Mouse (Mus musculus) intestine, embryonic 14.5 days (tissue): ENCODE measurements around the gene Coil. TPM values are rescaled to one million over a fixed set of nuclear protein-coding genes. Genes with fewer than 3 reads are reported as not detected.
"Not testable (repeated sequence)": the region's sequence is repeated elsewhere in the genome, so short reads cannot be mapped to it uniquely, and the experiment has no call there.

Experiments used
- ATAC-seq: fragments of 200-750 bp; cut with Nextera tagmentation; replicated peaks from 2 replicates; pipeline ENCODE4 v1.8.0; 2017; ENCODE audit warnings: low read depth, moderate number of reproducible peaks, moderate TSS enrichment, moderate library complexity; ENCODE audit not compliant: low FRiP score, low TSS enrichment
- DNase-seq: peaks from one replicate; pipeline ENCODE4 v3.0.0-alpha.2; 2018; ENCODE audit warnings: low spot score
- H3K27ac ChIP-seq: fragments of 300-500 bp; sonication (generic); 2 replicates; pipeline ENCODE4 v1.5.1; 2014; ENCODE audit warnings: low read depth, mild to moderate bottlenecking, control low read depth
- H3K27me3 ChIP-seq: fragments of 300-500 bp; sonication (generic); replicated peaks from 2 replicates; pipeline ENCODE4 v1.6.1; 2014; ENCODE audit warnings: low read length, control low read depth; ENCODE audit not compliant: control insufficient read depth, insufficient read depth
- H3K36me3 ChIP-seq: fragments of 300-500 bp; sonication (generic); 2 replicates; pipeline ENCODE4 v1.6.1; 2014; ENCODE audit warnings: low read length, control low read depth; ENCODE audit not compliant: control insufficient read depth, insufficient read depth
- H3K4me1 ChIP-seq: fragments of 300-500 bp; sonication (generic); replicated peaks from 2 replicates; pipeline ENCODE4 v1.6.1; 2014; ENCODE audit warnings: low read length, control low read depth, mixed read lengths; ENCODE audit not compliant: control insufficient read depth, insufficient read depth
- H3K4me2 ChIP-seq: fragments of 300-500 bp; sonication (generic); 2 replicates; pipeline ENCODE4 v1.6.1; 2014; ENCODE audit warnings: low read length
- H3K4me3 ChIP-seq: fragments of 300-500 bp; sonication (generic); 2 replicates; pipeline ENCODE4 v1.5.1; 2014; ENCODE audit warnings: low read depth, low read length, control low read depth, mixed read lengths
- H3K9ac ChIP-seq: fragments of 300-500 bp; sonication (generic); 2 replicates; pipeline ENCODE4 v1.6.1; 2014; ENCODE audit warnings: mild to moderate bottlenecking, low read length
- H3K9me3 ChIP-seq: fragments of 300-500 bp; sonication (generic); 2 replicates; pipeline ENCODE4 v1.6.1; 2016; ENCODE audit warnings: low read length, control low read depth; ENCODE audit not compliant: control insufficient read depth
- WGBS: fragments of 180-500 bp; shearing (Covaris S2); extraction: QIAGEN DNeasy Blood & Tissue Kit; methylation state at CpG from one replicate; pipeline ENCODE4 v1.1.7; 2014; 5-methylcytosine and 5-hydroxymethylcytosine counted together
- polyA plus RNA-seq: library from polyadenylated mRNA; unstranded; fragments of >200 nt; fragmentation: Nextera tagmentation; extraction: Ambion mirVana; gene quantifications from 2 replicates; pipeline ENCODE4 v1.2.1, GENCODE M21; 2014

The Coil gene
- polyA plus RNA-seq, 1 experiment from 2014 or later: 10.4 TPM

DNA sequence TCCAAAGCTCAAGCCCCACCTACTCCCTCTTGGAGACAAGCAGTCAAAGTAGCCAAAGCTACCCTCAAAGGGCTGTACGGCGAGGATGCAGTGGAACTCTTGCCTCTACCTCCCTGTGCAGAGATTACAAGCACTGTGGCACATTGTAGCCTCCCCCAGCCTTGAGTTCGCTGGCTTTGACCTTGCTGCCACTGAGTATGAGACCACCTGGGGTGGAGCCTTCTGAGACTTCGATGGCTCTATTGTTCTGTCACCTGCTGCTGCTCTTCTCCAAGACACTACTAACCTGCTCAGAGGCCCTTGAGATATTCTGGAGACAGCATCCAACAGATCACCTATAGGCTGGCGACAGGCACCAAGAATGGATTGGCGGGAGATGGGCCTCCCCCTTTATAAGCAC, 60.5 kb downstream of the Coil start:
- Histone ChIP-seq H3K27ac (no peak overlapping the region), H3K4me2 (no peak overlapping the region), H3K4me3 (no peak overlapping the region), H3K9ac (no peak overlapping the region), H3K9me3 (no peaks in the 10 kb centered on the region), H3K4me1 (no peaks in the 10 kb centered on the region), H3K27me3 (no peaks in the 10 kb centered on the region), H3K36me3 (no peaks in the 10 kb centered on the region)
- DNase-seq: no peak
- ATAC-seq: no peak
- WGBS: 81% methylated on average over 6 of the region's 6 CpGs

- WGBS: 72% methylated on average over 1 of the region's 1 CpGs
- no peak for ATAC-seq
- H3K4me2 ChIP-seq: no peak overlapping the region
These were observed 61.1 kb downstream of the Coil start for GRCm38 (mm10) chr11:89031189-89031588.

DNA sequence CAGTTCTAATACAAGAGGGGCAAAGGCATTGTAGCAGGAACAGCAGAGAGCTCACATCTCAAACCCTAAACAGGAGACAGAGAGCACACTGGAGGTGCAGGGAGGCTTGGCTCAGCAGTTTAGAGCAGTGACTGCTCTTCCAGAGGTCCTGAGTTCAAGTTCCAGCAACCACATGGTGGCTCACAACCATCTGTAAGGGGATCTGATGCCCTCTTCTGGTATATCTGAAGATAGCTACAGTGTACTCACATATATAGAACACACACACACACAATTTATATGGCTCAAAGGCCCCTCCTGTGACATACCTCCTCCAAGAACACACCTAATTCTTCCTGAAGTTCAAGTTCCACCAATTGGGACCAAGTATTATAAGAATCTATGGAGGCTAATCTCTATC, 64.5 kb downstream of the Coil start:
- no peak for ATAC-seq
- Histone ChIP-seq H3K4me3 (no peak overlapping the region), H3K9me3 (no peaks in the 10 kb centered on the region), H3K27me3 (no peaks in the 10 kb centered on the region), H3K9ac (no peak overlapping the region), H3K4me1 (no peaks in the 10 kb centered on the region), H3K4me2 (no peak overlapping the region), H3K36me3 (peaks cover 11% of the 10 kb centered on the region), H3K27ac (no peak overlapping the region)
- DNase-seq: no peak

More at GRCm38 (mm10) chr11:89031189-89031588, 61.1 kb downstream of the Coil start:
- Histone ChIP-seq H3K36me3 (no peaks in the 10 kb centered on the region), H3K9me3 (no peaks in the 10 kb centered on the region), H3K4me1 (no peaks in the 10 kb centered on the region), H3K27me3 (no peaks in the 10 kb centered on the region), H3K4me3 (no peak overlapping the region), H3K27ac (no peak overlapping the region), H3K9ac (no peak overlapping the region)
- DNase-seq: no peak

DNA sequence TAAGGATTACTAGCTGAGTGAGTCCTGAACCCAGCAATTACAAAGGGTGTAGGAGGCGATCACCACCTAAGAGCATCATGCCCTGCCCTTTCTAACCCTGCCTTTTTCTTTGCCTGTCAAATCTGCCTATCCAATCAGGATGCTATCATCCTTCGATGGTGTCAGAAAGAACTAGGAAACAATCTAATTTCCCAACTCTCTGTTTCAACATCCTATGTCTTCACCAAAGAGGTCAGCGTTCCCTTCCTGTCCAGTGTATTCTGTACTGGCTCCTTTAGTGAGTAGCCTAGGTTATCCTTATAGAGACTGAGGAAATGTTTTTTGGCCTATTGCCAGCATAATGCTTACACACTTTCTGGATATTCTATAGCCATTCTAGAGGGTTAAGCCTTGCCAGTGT, 65.5 kb downstream of the Coil start:
- H3K4me2 ChIP-seq: no peak overlapping the region
- WGBS: 83% methylated on average over 3 of the region's 3 CpGs

GRCm38 (mm10) chr11:89038496-89038895, 68.4 kb downstream of the Coil start:
- H3K4me3 ChIP-seq: no peak overlapping the region
- WGBS: 89% methylated on average over 6 of the region's 6 CpGs
- no peaks in the 10 kb centered on the region for H3K9me3 ChIP-seq
- H3K9ac ChIP-seq: no peak overlapping the region
- ATAC-seq (no peak), DNase-seq (no peak)
- no peak overlapping the region for H3K4me2 ChIP-seq
- H3K27ac ChIP-seq: no peak overlapping the region
- peaks cover 46% of the 10 kb centered on the region for H3K36me3 ChIP-seq
- no peaks in the 10 kb centered on the region for H3K27me3 ChIP-seq
- no peaks in the 10 kb centered on the region for H3K4me1 ChIP-seq

More for the DNA sequence above, 65.5 kb downstream of the Coil start:
- Histone ChIP-seq H3K27ac (no peak overlapping the region), H3K4me3 (no peak overlapping the region), H3K9me3 (no peaks in the 10 kb centered on the region), H3K9ac (no peak overlapping the region), H3K36me3 (peaks cover 21% of the 10 kb centered on the region), H3K27me3 (no peaks in the 10 kb centered on the region), H3K4me1 (no peaks in the 10 kb centered on the region)
- DNase-seq (no peak), ATAC-seq (no peak)

DNA sequence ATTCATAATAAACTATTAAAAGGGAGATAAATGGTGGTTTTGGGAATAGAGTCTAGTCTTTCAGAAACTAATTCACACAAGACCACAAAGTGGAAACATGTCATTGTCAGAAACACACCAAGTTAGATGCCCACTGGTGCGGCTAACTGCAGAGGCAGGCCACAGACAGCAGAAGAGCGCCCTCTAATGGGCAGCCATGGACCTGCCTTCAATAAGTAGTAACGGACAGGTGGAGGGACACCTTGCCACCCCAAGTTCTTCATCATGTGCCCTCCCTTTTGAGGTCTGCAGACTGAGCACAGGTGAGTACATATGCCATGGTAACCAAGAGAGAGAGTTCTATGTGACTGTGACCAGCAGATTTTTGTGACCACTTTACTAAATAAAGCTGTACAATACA, 69.3 kb downstream of the Coil start:
- H3K27ac ChIP-seq: no peak overlapping the region
- no peaks in the 10 kb centered on the region for H3K9me3 ChIP-seq
- H3K4me1 ChIP-seq: no peaks in the 10 kb centered on the region
- no peak overlapping the region for H3K4me2 ChIP-seq
- H3K36me3 ChIP-seq: peaks cover 51% of the 10 kb centered on the region
- H3K4me3 ChIP-seq: no peak overlapping the region
- ATAC-seq (no peak), DNase-seq (no peak)
- 34% methylated on average over 3 of the region's 3 CpGs for WGBS
- no peaks in the 10 kb centered on the region for H3K27me3 ChIP-seq
- H3K9ac ChIP-seq: no peak overlapping the region

DNA sequence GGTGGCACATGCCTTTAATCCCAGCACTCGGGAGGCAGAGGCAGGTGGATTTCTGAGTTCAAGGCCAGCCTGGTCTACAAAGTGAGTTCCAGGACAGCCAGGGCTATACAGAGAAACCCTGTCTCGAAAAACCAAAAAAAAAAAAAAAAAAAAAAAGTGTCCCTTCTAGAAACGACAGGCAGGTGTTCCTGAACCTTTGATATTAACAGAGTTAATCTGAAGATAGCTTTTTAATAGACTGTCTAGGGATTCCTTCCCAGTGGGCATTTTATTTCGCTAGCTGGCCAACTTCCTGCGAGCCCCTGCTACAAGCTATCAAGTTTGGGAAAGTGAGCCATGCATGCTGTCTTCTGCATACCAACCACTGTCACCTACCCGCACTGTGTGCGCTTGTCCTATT, 71.0 kb downstream of the Coil start:
- H3K9ac ChIP-seq, H3K4me2 ChIP-seq, H3K27me3 ChIP-seq, H3K4me3 ChIP-seq, H3K4me1 ChIP-seq, H3K27ac ChIP-seq, ATAC-seq, DNase-seq, H3K9me3 ChIP-seq: not testable (repeated sequence)
- WGBS: 88% methylated on average over 6 of the region's 7 CpGs
- H3K36me3 ChIP-seq: peaks cover 63% of the 10 kb centered on the region

Other genes starting within 250 kb of the Coil start
- gene Akap1, start 105.7 kb upstream of the Coil start, polyA plus RNA-seq: 26.7 and 28.2 TPM in 2 replicates
- 94.7 and 97.4 TPM in 2 replicates for gene Scpep1, start 14.8 kb upstream of the Coil start, polyA plus RNA-seq
- gene Elobl, start 3.3 kb upstream of the Coil start, polyA plus RNA-seq: not detected in 2 replicates
- 21.0 and 23.2 TPM in 2 replicates for gene Trim25, start 29.1 kb downstream of the Coil start, polyA plus RNA-seq
- gene Dgke, start 96.6 kb downstream of the Coil start, polyA plus RNA-seq: 4.3 and 5.1 TPM in 2 replicates
- 0.59 and 1.1 TPM in 2 replicates for gene Gm525, start 103.6 kb downstream of the Coil start, polyA plus RNA-seq